Mouse (Mus musculus) C2C12 (cell line): ENCODE data around the gene Stpg1.

Experiments
- CTCF ChIP-seq: IDR thresholded peaks from one replicate; pipeline ENCODE4 v1.5.1; 2011; ENCODE audit not compliant: control insufficient read depth, insufficient read depth, insufficient read length
- FOSL1 ChIP-seq: IDR thresholded peaks from one replicate; pipeline ENCODE4 v1.8.0; 2011; ENCODE audit warnings: mild to moderate bottlenecking, low read length; ENCODE audit not compliant: poor library complexity, insufficient read depth, severe bottlenecking
- MAX ChIP-seq: IDR thresholded peaks from one replicate; pipeline ENCODE4 v1.6.1; 2011; ENCODE audit warnings: mild to moderate bottlenecking, control low read depth
- MYOG ChIP-seq: IDR thresholded peaks from one replicate; pipeline ENCODE4 v1.6.1; 2011; ENCODE audit not compliant: control insufficient read depth, insufficient read length; ENCODE audit errors: extremely low read depth

DNA sequence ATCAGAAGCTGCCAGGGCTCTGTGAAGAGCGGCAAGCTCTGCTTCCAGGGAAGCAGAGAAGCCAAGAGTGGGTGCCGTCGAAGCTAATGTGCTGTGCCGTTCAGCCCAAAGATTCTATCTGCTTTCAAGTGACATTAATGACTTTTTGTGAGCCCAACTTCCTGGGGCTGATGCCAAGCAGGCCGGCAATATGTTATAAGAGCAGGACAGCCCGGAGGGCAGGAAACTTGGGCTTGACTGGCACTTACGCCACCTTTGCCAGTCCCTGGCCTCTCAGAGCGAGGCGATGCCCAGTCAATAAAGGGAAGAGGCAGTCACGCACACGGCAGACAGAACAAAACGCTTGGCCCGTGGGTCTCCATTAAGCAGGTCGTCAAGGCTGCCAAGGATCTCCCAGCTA is 53.0 kb downstream of the Stpg1 start:
- no peak for TF ChIP-seq CTCF
- TF ChIP-seq MAX = no peak
- TF ChIP-seq MYOG = no peak
- TF ChIP-seq FOSL1 = no peak
